Mouse (Mus musculus): ENCODE data around the gene Hbb-y.

DNA sequence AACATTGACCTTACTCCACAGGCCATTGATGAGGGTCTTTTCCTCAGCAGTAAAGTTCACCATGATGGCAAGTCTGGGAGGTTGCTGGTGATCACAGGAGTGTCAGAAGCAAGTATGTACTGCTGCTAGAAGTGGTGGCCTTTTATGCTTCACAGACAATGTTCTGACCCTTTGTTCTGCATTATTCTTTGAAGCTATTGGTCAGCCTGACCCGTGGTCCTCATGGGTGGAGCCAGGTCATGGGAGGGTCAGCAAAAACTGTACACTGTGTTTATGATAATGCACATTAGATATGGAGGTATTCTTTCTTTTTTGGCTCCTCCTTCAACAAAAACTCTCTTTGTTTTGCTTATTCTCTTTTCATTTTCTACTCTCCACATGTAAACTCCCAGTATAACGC is at the start of gene Hbb-y:
- TF ChIP-seq CTCF (IDR thresholded peaks at IDR 0.05; ENCODE audit: low read depth, low read length) (no peak), POLR2A (IDR thresholded peaks at IDR 0.05; ENCODE audit: extremely low read depth, insufficient read depth, low read length) (no peak)
